Mouse (Mus musculus) thymus, postnatal 0 days (tissue): ENCODE measurements at regions not wholly inside any gene's neighbourhood (a gene's known extent, or its start where the extent isn't known, plus 50 kb on each side); places are given as distances from the start of the nearest gene placed in this dataset.

ENCODE experiments used
- DNase-seq: peaks from one replicate; pipeline ENCODE4 v3.0.0-alpha.2; 2015; ENCODE audit warnings: low spot score

- DNase-seq = no peak
Measured at GRCm38 (mm10) chr7:70016611-70017010, 349.9 kb downstream of the Nr2f2 start.

GRCm38 (mm10) chr7:70003200-70003986 is 363.1 kb downstream of the Nr2f2 start:
- no peak for DNase-seq

- no peak for DNase-seq
Measured at GRCm38 (mm10) chr7:69998756-69999155, 367.8 kb downstream of the Nr2f2 start.

- DNase-seq = no peak
Measured at GRCm38 (mm10) chr7:69994540-69995303, 371.8 kb downstream of the Nr2f2 start.

- no peak for DNase-seq
Measured at GRCm38 (mm10) chr7:69992383-69993327, 373.9 kb downstream of the Nr2f2 start.

- DNase-seq = no peak
Measured at GRCm38 (mm10) chr7:69991982-69992381, 374.6 kb downstream of the Nr2f2 start.

- no peak for DNase-seq
Measured at GRCm38 (mm10) chr7:69988704-69989103, 377.8 kb downstream of the Nr2f2 start.

GRCm38 (mm10) chr7:69981301-69981700 is 385.2 kb downstream of the Nr2f2 start:
- no peak for DNase-seq

GRCm38 (mm10) chr7:69976369-69976768 is 390.2 kb downstream of the Nr2f2 start:
- no peak for DNase-seq

GRCm38 (mm10) chr7:69964002-69964401 is 402.5 kb downstream of the Nr2f2 start:
- DNase-seq = no peak

- DNase-seq = no peak
Measured at GRCm38 (mm10) chr7:69950221-69950670, 416.3 kb downstream of the Nr2f2 start.

GRCm38 (mm10) chr7:69949647-69950121 is 416.9 kb downstream of the Nr2f2 start:
- no peak for DNase-seq

GRCm38 (mm10) chr7:69946396-69946795 is 420.1 kb downstream of the Nr2f2 start:
- no peak for DNase-seq

- DNase-seq = no peak
Measured at GRCm38 (mm10) chr7:69941881-69942280, 424.7 kb downstream of the Nr2f2 start.

- DNase-seq = no peak
Measured at GRCm38 (mm10) chr7:69925261-69925660, 441.3 kb downstream of the Nr2f2 start.

GRCm38 (mm10) chr7:69924551-69924950 is 442.0 kb downstream of the Nr2f2 start:
- no peak for DNase-seq

GRCm38 (mm10) chr7:69911760-69912159 is 454.8 kb downstream of the Nr2f2 start:
- no peak for DNase-seq

- DNase-seq = no peak
Measured at GRCm38 (mm10) chr7:69890503-69891061, 476.0 kb downstream of the Nr2f2 start.

- DNase-seq = no peak
Measured at GRCm38 (mm10) chr7:69888251-69888650, 478.3 kb downstream of the Nr2f2 start.

GRCm38 (mm10) chr7:69877031-69877430 is 489.5 kb downstream of the Nr2f2 start:
- no peak for DNase-seq

GRCm38 (mm10) chr7:69865801-69866200 is 500.7 kb downstream of the Nr2f2 start:
- DNase-seq = no peak
